Mouse (Mus musculus): ENCODE measurements at regions not wholly inside any gene's neighbourhood (a gene's known extent, or its start where the extent isn't known, plus 50 kb on each side); places are given as distances from the start of the nearest gene placed in this dataset.

DNA sequence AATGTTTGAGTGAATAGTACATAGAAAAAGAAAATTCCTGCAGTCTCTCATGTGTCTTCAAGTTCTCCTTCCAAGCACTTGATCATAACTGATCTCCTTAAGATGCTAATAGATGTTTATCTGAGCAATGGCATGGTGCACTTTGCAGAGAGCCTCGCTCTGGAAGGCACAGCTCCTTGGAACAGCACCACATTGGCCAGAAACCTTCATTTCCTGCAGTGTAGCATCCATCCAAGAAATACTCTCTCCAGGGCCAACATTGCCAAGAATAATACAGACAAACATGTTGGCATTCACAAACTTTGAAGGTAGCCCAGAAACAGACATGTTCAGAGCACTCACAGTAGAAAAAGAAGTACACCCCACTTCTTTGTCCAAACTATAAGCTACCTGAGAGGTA, 623.7 kb downstream of the 1700064H15Rik start:
- TF ChIP-seq EP300 (IDR thresholded peaks at IDR 0.05; ENCODE audit: low read depth) (no peak), CTCF (IDR thresholded peaks at IDR 0.05; ENCODE audit: low read depth) (no peak)

Measured in liver, postnatal 0 days (tissue).